Mouse (Mus musculus) heart, embryonic 16.5 days (tissue): Measurements from ENCODE around the gene Hoxa4. TPM values are rescaled to one million over a fixed set of nuclear protein-coding genes. Genes with fewer than 3 reads are reported as not detected.
A peak's percentile ranks its signal among the peaks of the same experiment; 100 is the strongest.

ENCODE experiments used
- ATAC-seq: fragments of 200-750 bp; cut with Nextera tagmentation; replicated peaks from 2 replicates; pipeline ENCODE4 v1.8.0; 2017; ENCODE audit warnings: moderate number of reproducible peaks; ENCODE audit not compliant: insufficient read depth, low FRiP score; ENCODE audit errors: extremely low read depth
- H3K27ac ChIP-seq: fragments of 300-500 bp; sonication (generic); 2 replicates; pipeline ENCODE4 v1.5.1; 2014; ENCODE audit warnings: mild to moderate bottlenecking, low read length, control low read depth, moderate library complexity
- H3K27me3 ChIP-seq: fragments of 300-500 bp; sonication (generic); 2 replicates; pipeline ENCODE4 v1.6.1; 2014; ENCODE audit warnings: low read length, mixed read lengths; ENCODE audit not compliant: control insufficient read depth, insufficient read depth
- H3K36me3 ChIP-seq: fragments of 300-500 bp; sonication (generic); 2 replicates; pipeline ENCODE4 v1.6.1; 2014; ENCODE audit not compliant: control insufficient read depth, insufficient read depth
- H3K4me1 ChIP-seq: fragments of 300-500 bp; sonication (generic); 2 replicates; pipeline ENCODE4 v1.6.1; 2014; ENCODE audit warnings: low read length, mixed read lengths; ENCODE audit not compliant: control insufficient read depth, insufficient read depth
- H3K4me2 ChIP-seq: fragments of 300-500 bp; sonication (generic); 2 replicates; pipeline ENCODE4 v1.6.1; 2014; ENCODE audit warnings: low read depth, mild to moderate bottlenecking, control low read depth, low read length
- H3K4me3 ChIP-seq: fragments of 300-500 bp; sonication (generic); 2 replicates; pipeline ENCODE4 v1.5.1; 2014; ENCODE audit warnings: mild to moderate bottlenecking, control low read depth, low read length
- H3K9ac ChIP-seq: fragments of 300-500 bp; sonication (generic); 2 replicates; pipeline ENCODE4 v1.6.1; 2014; ENCODE audit warnings: low read length, control low read depth
- H3K9me3 ChIP-seq: fragments of 300-500 bp; sonication (generic); replicated peaks from 2 replicates; pipeline ENCODE4 v1.6.1; 2016; ENCODE audit warnings: low read length; ENCODE audit not compliant: control insufficient read depth
- WGBS: fragments of 180-500 bp; shearing (Covaris S2); extraction: QIAGEN DNeasy Blood & Tissue Kit; methylation state at CpG from one replicate; pipeline ENCODE4 v1.1.7; 2014; 5-methylcytosine and 5-hydroxymethylcytosine counted together
- polyA plus RNA-seq: library from polyadenylated mRNA; unstranded; fragments of >200 nt; fragmentation: Nextera tagmentation; extraction: Ambion mirVana; gene quantifications from 2 replicates; pipeline ENCODE4 v1.2.1, GENCODE M21; 2015

The Hoxa4 gene
- polyA plus RNA-seq, 1 experiment from 2014 or later: not detected

DNA sequence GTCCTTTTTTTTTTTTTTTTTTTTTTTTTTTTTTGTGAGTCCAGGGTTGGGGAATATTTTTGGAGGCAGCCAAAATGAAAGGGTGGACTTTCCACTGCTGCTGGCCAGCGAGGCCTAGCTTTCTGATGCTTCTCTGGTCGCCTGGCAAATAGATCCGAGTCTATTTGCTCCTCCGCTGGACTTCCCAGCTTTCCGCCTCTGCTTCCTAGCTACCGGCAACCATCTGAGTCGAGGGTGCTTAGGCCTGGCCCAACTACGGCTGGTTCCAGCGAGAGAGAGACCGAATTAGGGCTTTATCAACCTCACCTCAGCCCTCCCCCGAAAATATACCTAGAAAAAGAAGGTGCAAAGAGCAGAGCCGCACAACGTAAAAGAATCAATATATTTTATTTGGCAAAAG is 31.2 kb upstream of the Hoxa4 start:
- Histone ChIP-seq H3K27me3 (peaks cover 96% of the 10 kb centered on the region), H3K4me1 (peaks cover 3% of the 10 kb centered on the region), H3K9ac (no peak overlapping the region), H3K4me3 (no peak overlapping the region), H3K9me3 (no peaks in the 10 kb centered on the region), H3K27ac (no peak overlapping the region), H3K36me3 (no peaks in the 10 kb centered on the region), H3K4me2 (no peak overlapping the region)
- WGBS: 26% methylated on average over 13 of the region's 13 CpGs
- no peak for ATAC-seq

DNA sequence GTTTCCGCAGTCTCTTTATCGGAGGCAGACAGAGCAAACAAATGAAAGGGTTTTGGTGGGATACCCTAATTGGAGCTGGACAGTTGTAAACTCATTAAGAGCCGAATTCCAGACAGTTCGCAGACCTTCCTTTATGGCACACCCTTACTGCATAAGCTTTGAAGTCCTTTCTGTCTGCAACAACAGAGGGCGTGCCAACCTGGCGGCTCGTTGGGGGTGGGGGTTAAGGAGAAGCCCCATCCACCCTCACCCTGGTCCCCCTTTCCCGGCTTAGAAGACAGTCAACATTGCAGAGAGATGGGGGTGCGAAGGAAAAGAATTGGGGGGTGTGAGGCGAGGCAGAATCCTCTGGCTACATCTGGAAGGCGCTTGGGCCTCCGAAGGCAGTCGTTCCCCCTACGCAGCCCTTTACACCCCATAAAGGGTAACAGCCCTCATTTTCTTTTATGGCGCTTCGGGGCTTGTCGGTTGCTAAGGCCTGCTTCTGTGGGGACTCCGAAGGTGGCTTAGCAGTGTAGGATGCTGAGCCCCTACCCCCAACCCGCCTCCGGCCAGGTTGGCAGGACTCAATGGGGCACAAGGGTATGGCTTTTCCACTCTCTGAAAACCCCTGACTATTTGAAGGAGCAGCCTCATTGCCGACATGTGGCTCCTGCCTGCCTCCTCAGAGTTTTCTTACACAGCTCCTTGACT is 30.6 kb upstream of the Hoxa4 start:
- H3K27ac ChIP-seq: no peak overlapping the region
- peaks cover 6% of the 10 kb centered on the region for H3K4me1 ChIP-seq
- 14% methylated on average over 21 of the region's 21 CpGs for WGBS
- no peak overlapping the region for H3K9ac ChIP-seq
- peak overlapping the region; percentile 97 for H3K4me2 ChIP-seq
- no peaks in the 10 kb centered on the region for H3K36me3 ChIP-seq
- peaks cover 96% of the 10 kb centered on the region for H3K27me3 ChIP-seq
- no peaks in the 10 kb centered on the region for H3K9me3 ChIP-seq
- peak overlapping the region; percentile 71 for H3K4me3 ChIP-seq
- ATAC-seq: no peak

DNA sequence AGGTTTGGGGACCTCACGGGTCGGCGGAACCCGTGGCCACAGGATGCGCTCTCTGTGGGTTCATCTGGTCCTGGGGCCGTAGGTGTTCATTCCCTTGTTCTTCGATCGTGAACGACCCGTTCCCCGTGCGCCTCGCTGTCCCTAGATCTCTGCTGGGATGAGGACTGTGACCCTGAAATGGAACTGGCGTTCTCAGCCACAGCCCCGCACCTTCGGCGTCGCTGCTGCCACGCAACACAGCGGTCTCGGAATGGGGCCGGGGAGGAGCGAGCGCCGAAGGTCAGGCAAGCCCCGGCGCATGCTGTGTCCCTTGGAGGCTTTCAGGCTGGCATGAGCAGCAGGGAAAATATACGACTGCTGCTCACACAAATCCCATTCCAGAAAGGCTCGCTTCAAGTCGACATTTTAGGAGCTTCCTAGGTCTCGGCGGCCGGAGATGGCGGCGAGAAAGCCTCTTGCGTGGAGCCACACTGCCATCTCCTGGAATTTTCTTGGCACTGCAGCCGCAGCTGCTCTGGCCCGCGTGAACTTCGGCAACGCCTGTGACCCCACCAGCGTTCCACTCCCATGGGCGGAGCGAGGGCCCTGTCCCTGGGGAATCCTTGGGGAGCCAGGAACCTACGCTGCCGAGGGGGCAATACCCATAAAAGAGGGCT is 29.9 kb upstream of the Hoxa4 start, which contains the start of gene Hoxa7:
Gene Hoxa7, minus strand, starts transcription at position 518 of the 656 bp plus-strand sequence.
- Histone ChIP-seq H3K4me3 (peak within 1 kb of the TSS; percentile 71), H3K9ac (peak within 1 kb of the TSS; percentile 68), H3K4me1 (peaks cover 11% of the 10 kb centered on the region), H3K4me2 (peak within 1 kb of the TSS; percentile 97), H3K9me3 (no peaks in the 10 kb centered on the region), H3K27ac (no peak within 1 kb of the TSS), H3K27me3 (peaks cover 96% of the 10 kb centered on the region), H3K36me3 (no peaks in the 10 kb centered on the region)
- ATAC-seq: peak; percentile 71; the same call in 1 of the 2 replicates
- WGBS: under 1% methylated on average over 46 of the region's 46 CpGs

DNA sequence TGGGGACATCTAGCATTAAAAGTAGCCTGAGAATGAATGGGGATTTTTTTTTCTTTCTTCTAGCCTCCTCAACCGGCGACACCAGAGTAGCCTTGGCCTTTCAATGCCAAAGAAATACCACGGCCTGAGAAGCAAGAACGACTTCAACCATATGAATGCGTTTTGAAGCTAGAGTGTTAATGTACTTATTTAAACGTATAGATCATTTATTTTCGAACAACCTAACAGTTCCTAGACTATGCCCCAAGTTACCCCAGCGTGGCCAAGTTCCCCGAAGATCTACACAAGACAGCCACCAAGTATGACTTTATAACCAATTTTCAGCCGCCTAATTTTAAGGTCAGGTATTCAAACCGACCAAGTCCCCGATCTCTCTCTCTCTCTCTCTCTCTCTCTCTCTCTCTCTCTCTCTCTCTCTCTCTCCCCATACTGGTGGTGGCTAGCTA is 29.3 kb upstream of the Hoxa4 start:
- Histone ChIP-seq H3K27ac (no peak overlapping the region), H3K27me3 (peaks cover 96% of the 10 kb centered on the region), H3K36me3 (no peaks in the 10 kb centered on the region), H3K9ac (no peak overlapping the region), H3K4me3 (peak overlapping the region; percentile 71), H3K4me1 (peaks cover 11% of the 10 kb centered on the region), H3K4me2 (peak overlapping the region; percentile 97), H3K9me3 (no peaks in the 10 kb centered on the region)
- 19% methylated on average over 12 of the region's 12 CpGs for WGBS
- no peak for ATAC-seq

DNA sequence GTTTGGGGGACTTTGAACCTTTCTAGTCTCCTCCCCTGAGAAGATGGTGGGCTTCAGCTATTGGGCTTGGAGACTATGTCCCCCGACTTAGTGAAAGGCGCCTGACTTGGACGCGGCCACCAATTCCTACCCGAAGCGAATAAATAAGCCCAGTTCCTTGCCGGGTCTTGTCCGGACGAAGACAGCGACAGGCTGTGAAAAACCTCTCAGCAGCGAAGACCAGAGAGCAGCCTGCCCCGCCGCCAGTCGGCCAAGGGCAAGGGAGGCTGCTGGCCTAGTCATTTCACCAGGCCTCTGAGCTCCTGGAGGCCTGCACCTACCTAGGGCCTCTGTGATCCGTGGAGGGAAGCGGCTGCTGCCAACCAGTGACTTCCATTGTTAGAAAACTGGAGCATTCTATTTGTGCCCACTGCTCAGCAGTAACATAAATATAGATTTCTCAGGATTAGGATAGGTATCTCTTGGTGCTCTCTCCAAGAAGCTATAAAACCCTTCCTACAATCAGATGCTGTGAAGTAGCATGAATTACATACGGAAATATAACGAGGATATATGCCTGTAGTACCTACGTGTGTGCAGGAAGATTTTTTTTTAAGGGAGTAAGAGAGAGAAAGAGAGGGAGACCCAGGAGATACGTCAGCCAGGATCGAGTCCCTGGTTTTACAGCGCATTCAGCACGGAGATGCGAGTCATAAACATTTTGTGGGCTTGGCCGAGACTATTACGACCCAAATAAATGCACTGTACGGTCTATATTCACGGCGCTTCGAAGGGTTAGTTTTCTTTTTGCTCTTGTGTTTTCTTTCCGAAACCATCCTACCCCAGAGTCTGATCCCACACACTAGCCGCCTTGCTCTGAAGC is 28.7 kb upstream of the Hoxa4 start:
- H3K27ac ChIP-seq: no peak overlapping the region
- no peak for ATAC-seq
- peaks cover 11% of the 10 kb centered on the region for H3K4me1 ChIP-seq
- H3K27me3 ChIP-seq: peaks cover 96% of the 10 kb centered on the region
- H3K4me2 ChIP-seq: no peak overlapping the region
- no peak overlapping the region for H3K4me3 ChIP-seq
- no peaks in the 10 kb centered on the region for H3K9me3 ChIP-seq
- WGBS: 38% methylated on average over 32 of the region's 32 CpGs
- no peak overlapping the region for H3K9ac ChIP-seq
- no peaks in the 10 kb centered on the region for H3K36me3 ChIP-seq

DNA sequence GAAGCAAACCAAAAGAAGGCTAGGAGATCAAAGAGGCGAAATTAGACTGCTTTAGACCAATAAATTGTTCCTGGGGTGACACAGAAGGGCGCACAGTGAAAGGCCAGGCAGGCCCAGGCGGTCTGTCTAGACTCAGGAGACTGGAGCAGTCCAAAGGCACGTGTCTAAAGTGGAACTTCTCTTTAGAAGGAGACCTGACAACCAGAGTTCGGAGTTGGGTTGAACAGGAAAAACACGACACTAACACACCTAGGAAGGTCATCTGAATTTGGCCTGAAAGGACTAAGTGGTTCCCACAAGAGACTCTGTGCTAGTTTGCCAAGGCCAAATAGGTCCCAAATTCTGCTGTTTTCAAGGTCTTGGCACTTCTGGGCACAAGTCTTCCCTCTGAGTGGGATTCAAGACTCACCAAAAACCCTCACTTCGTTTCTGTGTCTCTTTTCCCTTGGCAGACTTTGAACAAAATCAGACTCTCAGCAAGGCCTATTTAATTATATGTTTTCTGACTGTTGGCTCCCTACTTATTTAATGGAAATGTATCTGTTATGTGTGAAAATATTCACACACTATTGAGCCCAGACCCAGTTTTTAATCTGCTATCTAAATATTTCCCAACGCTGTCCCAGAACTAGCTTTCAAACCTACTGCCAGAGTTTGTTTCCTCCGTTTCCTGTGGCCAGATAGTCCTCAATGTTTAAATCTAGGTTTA is 27.8 kb upstream of the Hoxa4 start:
- H3K4me1 ChIP-seq: peaks cover 11% of the 10 kb centered on the region
- peaks cover 98% of the 10 kb centered on the region for H3K27me3 ChIP-seq
- no peaks in the 10 kb centered on the region for H3K9me3 ChIP-seq
- no peak overlapping the region for H3K4me2 ChIP-seq
- H3K27ac ChIP-seq: no peak overlapping the region
- no peak overlapping the region for H3K4me3 ChIP-seq
- H3K36me3 ChIP-seq: no peaks in the 10 kb centered on the region
- H3K9ac ChIP-seq: no peak overlapping the region
- WGBS: 44% methylated on average over 9 of the region's 9 CpGs
- ATAC-seq: no peak

DNA sequence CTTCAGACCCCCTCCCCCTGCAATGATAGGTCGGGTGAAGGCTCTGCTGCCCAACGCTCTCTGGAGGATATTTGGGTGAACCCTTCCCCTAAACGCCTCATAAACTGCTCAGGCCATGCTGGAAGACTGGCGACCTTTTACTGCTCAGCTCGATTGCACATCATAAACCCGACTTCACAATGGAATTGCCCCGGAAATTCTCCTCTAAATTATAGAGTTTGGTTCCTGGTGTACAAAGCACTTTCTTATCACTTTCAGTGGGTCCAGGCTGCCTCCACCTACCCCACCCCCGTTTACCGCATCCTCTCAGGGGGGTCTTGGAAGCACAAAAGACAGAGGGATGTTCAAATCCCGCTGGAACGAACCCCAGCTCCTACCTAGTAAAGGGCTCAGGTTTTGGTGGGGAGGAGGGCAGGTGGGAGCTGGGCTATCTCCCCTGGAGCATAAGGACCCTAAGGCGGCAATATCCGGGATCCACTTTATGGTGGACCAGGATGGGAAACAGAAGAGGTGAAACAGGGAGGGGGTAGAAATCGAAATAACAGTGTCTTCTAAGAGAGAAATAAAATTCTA is 27.2 kb upstream of the Hoxa4 start:
- no peak overlapping the region for H3K9ac ChIP-seq
- 19% methylated on average over 14 of the region's 14 CpGs for WGBS

DNA sequence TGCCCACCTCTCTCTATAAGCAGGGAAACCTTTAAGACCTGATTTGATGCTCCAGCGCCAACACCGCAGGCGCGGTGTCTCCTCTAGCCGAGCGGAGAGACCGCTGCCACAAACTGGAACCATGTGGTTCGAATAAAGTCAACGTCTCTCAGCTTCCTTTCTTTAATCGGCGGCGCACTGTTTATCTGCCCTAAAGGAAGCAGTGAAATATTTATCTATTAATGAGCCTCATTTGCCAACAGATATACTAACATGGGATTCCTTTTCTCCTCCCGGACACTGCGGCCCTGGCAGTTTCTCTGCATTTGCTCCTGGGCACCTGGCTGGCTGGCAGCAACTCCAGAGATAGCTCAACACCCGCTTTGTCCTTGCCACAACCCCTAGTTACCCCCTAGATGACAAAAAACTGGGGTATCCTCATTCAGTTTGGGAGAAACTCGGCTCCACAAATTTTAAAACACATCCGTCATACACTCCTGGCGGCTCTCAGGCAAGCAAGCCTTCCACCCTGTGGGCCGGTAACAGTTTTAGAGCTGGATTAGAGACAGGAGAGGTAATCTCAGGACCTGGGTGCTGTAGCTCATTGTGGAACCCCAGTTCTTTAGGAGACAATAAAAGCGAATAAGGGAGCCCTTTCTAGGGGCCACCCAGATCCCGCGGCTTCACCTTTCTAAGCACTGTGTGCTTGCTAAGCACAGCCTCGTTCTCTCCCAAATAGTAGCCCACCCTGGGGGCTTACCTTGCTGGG is 26.5 kb upstream of the Hoxa4 start:
- no peak overlapping the region for H3K9ac ChIP-seq

More for the DNA sequence above, 27.2 kb upstream of the Hoxa4 start:
- H3K4me3 ChIP-seq: no peak overlapping the region
- no peak overlapping the region for H3K27ac ChIP-seq
- H3K27me3 ChIP-seq: peaks cover 98% of the 10 kb centered on the region
- H3K9me3 ChIP-seq: no peaks in the 10 kb centered on the region
- H3K4me1 ChIP-seq: peaks cover 11% of the 10 kb centered on the region
- no peak for ATAC-seq
- H3K4me2 ChIP-seq: no peak overlapping the region
- no peaks in the 10 kb centered on the region for H3K36me3 ChIP-seq

More for the DNA sequence above, 26.5 kb upstream of the Hoxa4 start:
- ATAC-seq: no peak
- H3K36me3 ChIP-seq: no peaks in the 10 kb centered on the region
- no peak overlapping the region for H3K27ac ChIP-seq
- H3K9me3 ChIP-seq: no peaks in the 10 kb centered on the region
- peak overlapping the region; percentile 53; the same call in 1 of the 2 replicates for H3K4me2 ChIP-seq
- H3K4me3 ChIP-seq: no peak overlapping the region
- peaks cover 99% of the 10 kb centered on the region for H3K27me3 ChIP-seq
- WGBS: 9% methylated on average over 23 of the region's 23 CpGs
- H3K4me1 ChIP-seq: peaks cover 13% of the 10 kb centered on the region
